Mouse (Mus musculus): Measurements from ENCODE around the gene Col6a5. TPM values are rescaled to one million over a fixed set of nuclear protein-coding genes. Genes with fewer than 3 reads are reported as not detected.

Gene Col6a5
- polyA plus RNA-seq, 1 experiment from 2014 or later, result 0.03 TPM

DNA sequence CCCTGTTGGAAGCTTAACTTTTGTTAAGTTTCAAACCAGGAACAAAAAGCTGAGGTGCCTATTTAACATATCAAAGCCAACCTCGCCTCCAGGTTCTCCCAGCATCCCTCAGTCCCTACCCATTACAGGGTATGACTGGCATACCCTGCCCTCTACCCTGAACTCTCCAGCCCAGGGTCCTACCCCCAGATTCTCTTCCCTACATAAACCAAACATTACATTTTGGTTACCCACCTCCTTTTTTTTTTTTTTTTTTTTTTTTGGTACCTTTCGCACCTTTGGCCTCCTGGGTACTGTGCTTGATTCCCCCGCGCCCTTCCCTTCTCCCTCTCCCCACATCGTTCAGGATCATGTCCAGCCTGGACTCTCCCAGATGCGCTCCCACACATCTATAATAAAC, 15.9 kb upstream of the Col6a5 start:
- no peaks in the 10 kb centered on the region for H3K9me3 ChIP-seq (ENCODE audit: control insufficient read depth, low read length)
- H3K4me2 ChIP-seq, result no peak overlapping the region
- H3K9ac ChIP-seq (ENCODE audit: low read length), result no peak overlapping the region
- no peaks in the 10 kb centered on the region for H3K27me3 ChIP-seq (ENCODE audit: control insufficient read depth, insufficient read depth, low read length)
- ATAC-seq (ENCODE audit: low FRiP score) (no peak), DNase-seq (ENCODE audit: low spot score, missing footprints) (no peak)
- no peak overlapping the region for H3K4me3 ChIP-seq (ENCODE audit: low read depth, low read length)
- no peak overlapping the region for H3K27ac ChIP-seq (ENCODE audit: low read depth, low read length)
- WGBS, result 50% methylated on average over 6 of the region's 6 CpGs
- H3K4me1 ChIP-seq (ENCODE audit: control insufficient read depth, insufficient read depth, low read length), result no peaks in the 10 kb centered on the region
- no peaks in the 10 kb centered on the region for H3K36me3 ChIP-seq (ENCODE audit: control insufficient read depth, insufficient read depth, low read length)

DNA sequence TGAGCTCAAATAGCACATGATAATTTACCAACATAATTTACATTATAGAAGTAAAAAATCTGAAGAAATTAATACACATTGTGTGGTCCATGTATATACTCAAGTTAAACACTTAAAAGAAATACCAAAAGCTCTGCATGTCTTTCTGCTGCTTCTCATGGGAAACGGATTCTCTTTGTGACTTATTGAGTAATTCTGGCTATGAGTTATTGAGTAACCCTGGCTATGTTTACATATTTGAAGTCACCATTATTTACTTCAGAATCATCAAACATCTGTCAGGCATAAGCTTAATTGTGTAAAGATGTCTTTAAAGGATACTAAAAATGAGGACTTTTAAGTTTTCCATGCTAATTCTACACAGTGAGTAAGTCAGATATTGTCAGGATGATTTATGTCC, 13.3 kb upstream of the Col6a5 start:
- ATAC-seq (ENCODE audit: low FRiP score), result no peak
- Histone ChIP-seq H3K4me1 (ENCODE audit: control insufficient read depth, insufficient read depth, low read length) (no peaks in the 10 kb centered on the region), H3K36me3 (ENCODE audit: control insufficient read depth, insufficient read depth, low read length) (no peaks in the 10 kb centered on the region), H3K9ac (ENCODE audit: low read length) (no peak overlapping the region), H3K27ac (ENCODE audit: low read depth, low read length) (no peak overlapping the region), H3K27me3 (ENCODE audit: control insufficient read depth, insufficient read depth, low read length) (no peaks in the 10 kb centered on the region), H3K4me2 (no peak overlapping the region), H3K4me3 (ENCODE audit: low read depth, low read length) (no peak overlapping the region), H3K9me3 (ENCODE audit: control insufficient read depth, low read length) (no peaks in the 10 kb centered on the region)
- WGBS, result 88% methylated on average over 1 of the region's 1 CpGs
- DNase-seq (ENCODE audit: low spot score, missing footprints), result no peak

GRCm38 (mm10) chr9:105972031-105972430, 11.6 kb upstream of the Col6a5 start:
- no peak overlapping the region for H3K27ac ChIP-seq (ENCODE audit: low read depth, low read length)
- no peak overlapping the region for H3K4me3 ChIP-seq (ENCODE audit: low read depth, low read length)
- no peak overlapping the region for H3K4me2 ChIP-seq
- DNase-seq (ENCODE audit: low spot score, missing footprints) (no peak), ATAC-seq (ENCODE audit: low FRiP score) (no peak)
- no peaks in the 10 kb centered on the region for H3K9me3 ChIP-seq (ENCODE audit: control insufficient read depth, low read length)
- no peaks in the 10 kb centered on the region for H3K36me3 ChIP-seq (ENCODE audit: control insufficient read depth, insufficient read depth, low read length)
- H3K27me3 ChIP-seq (ENCODE audit: control insufficient read depth, insufficient read depth, low read length), result no peaks in the 10 kb centered on the region
- no peaks in the 10 kb centered on the region for H3K4me1 ChIP-seq (ENCODE audit: control insufficient read depth, insufficient read depth, low read length)
- 88% methylated on average over 3 of the region's 3 CpGs for WGBS
- no peak overlapping the region for H3K9ac ChIP-seq (ENCODE audit: low read length)

- H3K4me2 ChIP-seq, result no peak overlapping the region
- 91% methylated on average over 14 of the region's 14 CpGs for WGBS
- H3K27ac ChIP-seq (ENCODE audit: low read depth, low read length), result no peak overlapping the region
- H3K4me1 ChIP-seq (ENCODE audit: control insufficient read depth, insufficient read depth, low read length), result no peaks in the 10 kb centered on the region
- DNase-seq (ENCODE audit: low spot score, missing footprints) (no peak), ATAC-seq (ENCODE audit: low FRiP score) (no peak)
- H3K27me3 ChIP-seq (ENCODE audit: control insufficient read depth, insufficient read depth, low read length), result no peaks in the 10 kb centered on the region
- no peaks in the 10 kb centered on the region for H3K36me3 ChIP-seq (ENCODE audit: control insufficient read depth, insufficient read depth, low read length)
- no peaks in the 10 kb centered on the region for H3K9me3 ChIP-seq (ENCODE audit: control insufficient read depth, low read length)
- H3K4me3 ChIP-seq (ENCODE audit: low read depth, low read length), result no peak overlapping the region
- H3K9ac ChIP-seq (ENCODE audit: low read length), result no peak overlapping the region
These were observed 11.0 kb upstream of the Col6a5 start for GRCm38 (mm10) chr9:105971351-105971894.

- no peak overlapping the region for H3K27ac ChIP-seq (ENCODE audit: low read depth, low read length)
- H3K27me3 ChIP-seq (ENCODE audit: control insufficient read depth, insufficient read depth, low read length), result no peaks in the 10 kb centered on the region
- no peaks in the 10 kb centered on the region for H3K36me3 ChIP-seq (ENCODE audit: control insufficient read depth, insufficient read depth, low read length)
- 91% methylated on average over 5 of the region's 5 CpGs for WGBS
- no peaks in the 10 kb centered on the region for H3K9me3 ChIP-seq (ENCODE audit: control insufficient read depth, low read length)
- no peak for ATAC-seq (ENCODE audit: low FRiP score)
- no peaks in the 10 kb centered on the region for H3K4me1 ChIP-seq (ENCODE audit: control insufficient read depth, insufficient read depth, low read length)
- no peak for DNase-seq (ENCODE audit: low spot score, missing footprints)
- H3K4me2 ChIP-seq, result no peak overlapping the region
- no peak overlapping the region for H3K9ac ChIP-seq (ENCODE audit: low read length)
- H3K4me3 ChIP-seq (ENCODE audit: low read depth, low read length), result no peak overlapping the region
These were observed 10.5 kb upstream of the Col6a5 start for GRCm38 (mm10) chr9:105970901-105971300.

DNA sequence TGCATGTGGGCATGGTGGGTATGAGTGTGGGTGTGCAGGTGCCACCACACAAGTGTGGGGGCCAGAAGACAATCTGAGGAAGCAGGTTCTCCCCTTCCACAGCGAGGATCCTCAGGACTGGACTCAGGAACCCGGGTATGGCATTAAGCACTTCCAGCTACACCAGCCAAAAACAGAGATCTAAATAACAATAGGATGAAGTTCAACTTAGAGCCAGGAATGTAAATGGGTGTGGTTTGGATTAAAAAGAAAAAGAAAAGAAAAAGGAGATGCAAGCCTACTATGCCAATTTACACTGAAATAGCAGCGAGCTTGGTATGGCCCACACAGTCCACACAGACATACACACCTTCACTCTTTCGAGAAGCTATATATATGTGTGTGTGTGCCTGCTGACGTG, 7.5 kb upstream of the Col6a5 start:
- 79% methylated on average over 5 of the region's 5 CpGs for WGBS
- H3K4me2 ChIP-seq, result no peak overlapping the region
- no peaks in the 10 kb centered on the region for H3K36me3 ChIP-seq (ENCODE audit: control insufficient read depth, insufficient read depth, low read length)
- H3K27me3 ChIP-seq (ENCODE audit: control insufficient read depth, insufficient read depth, low read length), result no peaks in the 10 kb centered on the region
- no peaks in the 10 kb centered on the region for H3K9me3 ChIP-seq (ENCODE audit: control insufficient read depth, low read length)
- H3K4me3 ChIP-seq (ENCODE audit: low read depth, low read length), result no peak overlapping the region
- no peak overlapping the region for H3K27ac ChIP-seq (ENCODE audit: low read depth, low read length)
- no peaks in the 10 kb centered on the region for H3K4me1 ChIP-seq (ENCODE audit: control insufficient read depth, insufficient read depth, low read length)
- ATAC-seq (ENCODE audit: low FRiP score) (no peak), DNase-seq (ENCODE audit: low spot score, missing footprints) (peak; percentile 59)
- no peak overlapping the region for H3K9ac ChIP-seq (ENCODE audit: low read length)

DNA sequence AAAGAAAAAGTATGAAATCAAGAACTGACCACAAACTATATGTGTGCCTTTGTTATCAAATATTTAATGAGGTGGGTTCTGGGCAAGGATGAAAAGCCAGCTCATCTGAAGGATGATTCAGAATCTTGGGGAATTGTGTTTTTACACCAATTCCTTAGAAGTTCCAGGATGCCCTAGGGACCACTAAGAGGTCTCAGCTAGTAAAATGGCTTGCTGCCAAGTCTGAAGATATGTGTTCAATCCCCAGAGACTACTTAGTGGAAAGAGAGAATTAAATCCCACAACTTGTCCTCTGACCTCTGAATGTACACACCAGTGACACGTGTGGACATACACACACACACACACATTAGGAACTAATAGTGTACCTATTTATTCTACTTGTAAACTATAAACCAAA, 1.3 kb downstream of the Col6a5 start:
- Histone ChIP-seq H3K4me2 (no peak overlapping the region), H3K27me3 (ENCODE audit: control insufficient read depth, insufficient read depth, low read length) (no peaks in the 10 kb centered on the region), H3K9me3 (ENCODE audit: control insufficient read depth, low read length) (no peaks in the 10 kb centered on the region), H3K4me3 (ENCODE audit: low read depth, low read length) (no peak overlapping the region), H3K4me1 (ENCODE audit: control insufficient read depth, insufficient read depth, low read length) (no peaks in the 10 kb centered on the region), H3K9ac (ENCODE audit: low read length) (no peak overlapping the region), H3K36me3 (ENCODE audit: control insufficient read depth, insufficient read depth, low read length) (no peaks in the 10 kb centered on the region), H3K27ac (ENCODE audit: low read depth, low read length) (no peak overlapping the region)
- DNase-seq (ENCODE audit: low spot score, missing footprints), result no peak
- no peak for ATAC-seq (ENCODE audit: low FRiP score)
- 83% methylated on average over 1 of the region's 1 CpGs for WGBS

DNA sequence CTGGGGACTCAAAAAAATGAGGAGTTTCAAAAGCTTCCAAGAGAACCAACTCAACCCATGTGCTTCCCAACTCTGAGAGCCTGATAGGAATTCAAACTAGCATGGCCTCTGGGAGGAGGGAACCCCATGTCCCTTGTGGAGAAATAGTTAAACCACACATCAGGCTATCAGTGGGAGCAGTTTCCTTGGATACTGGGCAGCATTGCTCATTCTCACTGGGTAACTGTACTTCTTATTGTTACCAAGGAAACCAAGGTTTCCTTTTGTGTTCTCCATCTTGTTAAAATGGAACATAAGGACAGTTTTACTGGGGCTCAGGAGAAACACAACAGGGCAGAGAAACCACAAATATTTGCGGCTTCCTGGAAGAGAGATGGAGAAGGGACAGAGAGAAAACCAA, 10.7 kb downstream of the Col6a5 start:
- DNase-seq (ENCODE audit: low spot score, missing footprints) (no peak), ATAC-seq (ENCODE audit: low FRiP score) (no peak)
- no peaks in the 10 kb centered on the region for H3K9me3 ChIP-seq (ENCODE audit: control insufficient read depth, low read length)
- H3K4me1 ChIP-seq (ENCODE audit: control insufficient read depth, insufficient read depth, low read length), result no peaks in the 10 kb centered on the region
- H3K4me3 ChIP-seq (ENCODE audit: low read depth, low read length), result no peak overlapping the region
- no peaks in the 10 kb centered on the region for H3K36me3 ChIP-seq (ENCODE audit: control insufficient read depth, insufficient read depth, low read length)
- H3K9ac ChIP-seq (ENCODE audit: low read length), result no peak overlapping the region
- WGBS, result 86% methylated on average over 1 of the region's 1 CpGs
- no peak overlapping the region for H3K27ac ChIP-seq (ENCODE audit: low read depth, low read length)
- no peaks in the 10 kb centered on the region for H3K27me3 ChIP-seq (ENCODE audit: control insufficient read depth, insufficient read depth, low read length)
- no peak overlapping the region for H3K4me2 ChIP-seq

- 84% methylated on average over 3 of the region's 3 CpGs for WGBS
- H3K4me3 ChIP-seq (ENCODE audit: low read depth, low read length), result no peak overlapping the region
- H3K4me1 ChIP-seq (ENCODE audit: control insufficient read depth, insufficient read depth, low read length), result no peaks in the 10 kb centered on the region
- H3K9me3 ChIP-seq (ENCODE audit: control insufficient read depth, low read length), result no peaks in the 10 kb centered on the region
- H3K27me3 ChIP-seq (ENCODE audit: control insufficient read depth, insufficient read depth, low read length), result no peaks in the 10 kb centered on the region
- H3K9ac ChIP-seq (ENCODE audit: low read length), result no peak overlapping the region
- no peaks in the 10 kb centered on the region for H3K36me3 ChIP-seq (ENCODE audit: control insufficient read depth, insufficient read depth, low read length)
- ATAC-seq (ENCODE audit: low FRiP score) (no peak), DNase-seq (ENCODE audit: low spot score, missing footprints) (no peak)
- no peak overlapping the region for H3K4me2 ChIP-seq
- H3K27ac ChIP-seq (ENCODE audit: low read depth, low read length), result no peak overlapping the region
These were observed 12.9 kb downstream of the Col6a5 start for GRCm38 (mm10) chr9:105947577-105947976.

DNA sequence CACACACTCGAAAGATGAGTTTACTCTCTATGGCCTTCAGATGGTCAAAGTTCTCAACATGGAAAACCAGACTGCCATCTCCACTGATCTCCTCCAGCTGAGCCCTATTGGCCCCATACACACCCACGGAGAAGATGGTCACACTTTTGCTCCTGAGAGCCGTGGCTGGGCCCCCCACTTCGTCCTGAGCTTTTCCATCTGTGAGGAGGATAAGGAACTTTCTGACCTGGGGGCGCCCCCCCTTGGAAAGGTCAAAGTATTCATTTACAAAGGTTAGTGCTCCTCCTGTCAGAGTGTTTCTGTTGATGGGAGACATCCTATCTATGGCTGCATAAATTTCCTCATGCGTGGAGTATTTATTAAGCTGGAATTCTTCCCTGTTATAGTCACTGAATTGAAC, 26.6 kb downstream of the Col6a5 start:
- DNase-seq (ENCODE audit: low spot score, missing footprints), result no peak
- ATAC-seq (ENCODE audit: low FRiP score), result no peak
- Histone ChIP-seq H3K9me3 (ENCODE audit: control insufficient read depth, low read length) (no peaks in the 10 kb centered on the region), H3K4me3 (ENCODE audit: low read depth, low read length) (no peak overlapping the region), H3K36me3 (ENCODE audit: control insufficient read depth, insufficient read depth, low read length) (no peaks in the 10 kb centered on the region), H3K27ac (ENCODE audit: low read depth, low read length) (no peak overlapping the region), H3K4me2 (no peak overlapping the region), H3K4me1 (ENCODE audit: control insufficient read depth, insufficient read depth, low read length) (no peaks in the 10 kb centered on the region), H3K27me3 (ENCODE audit: control insufficient read depth, insufficient read depth, low read length) (no peaks in the 10 kb centered on the region), H3K9ac (ENCODE audit: low read length) (no peak overlapping the region)
- 79% methylated on average over 6 of the region's 6 CpGs for WGBS

All from midbrain, embryonic 11.5 days (tissue).